Mouse (Mus musculus) spleen, adult 18-20 months (tissue): ENCODE measurements around the gene Mettl16.

ENCODE experiments used
- DNase-seq, 2 experiments: peaks; one replicate each; pipeline ENCODE4 v3.0.0; 2022; ENCODE audit warnings: mixed read lengths in 2 of 2

Gene Mettl16

GRCm38 (mm10) chr11:74770595-74771207, at the start of gene Mettl16:
Mettl16 (plus strand) TSS chr11:74770830.
- peak; percentile 85 to 89 for DNase-seq

- no peak for DNase-seq
These were observed 49.5 kb upstream of the Mettl16 start for GRCm38 (mm10) chr11:74721141-74721540.

DNA sequence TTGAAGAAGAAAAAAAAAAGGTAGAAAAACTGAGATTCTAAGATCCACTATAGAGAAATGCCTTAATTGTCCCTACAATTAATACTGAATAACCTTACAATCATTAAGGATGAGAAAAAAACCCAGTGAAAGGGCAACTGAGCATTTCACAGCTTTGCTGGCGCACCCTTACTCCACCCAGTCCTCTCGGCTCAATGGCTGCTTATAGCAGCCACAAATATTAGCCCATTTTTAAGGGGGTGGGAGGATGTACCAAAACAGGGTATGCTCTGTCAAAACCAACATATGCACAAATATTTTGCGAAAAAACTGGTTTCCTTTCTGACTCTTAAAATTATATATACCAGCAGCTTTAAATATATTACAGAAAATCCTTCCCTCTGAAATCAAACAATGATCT, 48.7 kb upstream of the Mettl16 start:
- DNase-seq = no peak

DNA sequence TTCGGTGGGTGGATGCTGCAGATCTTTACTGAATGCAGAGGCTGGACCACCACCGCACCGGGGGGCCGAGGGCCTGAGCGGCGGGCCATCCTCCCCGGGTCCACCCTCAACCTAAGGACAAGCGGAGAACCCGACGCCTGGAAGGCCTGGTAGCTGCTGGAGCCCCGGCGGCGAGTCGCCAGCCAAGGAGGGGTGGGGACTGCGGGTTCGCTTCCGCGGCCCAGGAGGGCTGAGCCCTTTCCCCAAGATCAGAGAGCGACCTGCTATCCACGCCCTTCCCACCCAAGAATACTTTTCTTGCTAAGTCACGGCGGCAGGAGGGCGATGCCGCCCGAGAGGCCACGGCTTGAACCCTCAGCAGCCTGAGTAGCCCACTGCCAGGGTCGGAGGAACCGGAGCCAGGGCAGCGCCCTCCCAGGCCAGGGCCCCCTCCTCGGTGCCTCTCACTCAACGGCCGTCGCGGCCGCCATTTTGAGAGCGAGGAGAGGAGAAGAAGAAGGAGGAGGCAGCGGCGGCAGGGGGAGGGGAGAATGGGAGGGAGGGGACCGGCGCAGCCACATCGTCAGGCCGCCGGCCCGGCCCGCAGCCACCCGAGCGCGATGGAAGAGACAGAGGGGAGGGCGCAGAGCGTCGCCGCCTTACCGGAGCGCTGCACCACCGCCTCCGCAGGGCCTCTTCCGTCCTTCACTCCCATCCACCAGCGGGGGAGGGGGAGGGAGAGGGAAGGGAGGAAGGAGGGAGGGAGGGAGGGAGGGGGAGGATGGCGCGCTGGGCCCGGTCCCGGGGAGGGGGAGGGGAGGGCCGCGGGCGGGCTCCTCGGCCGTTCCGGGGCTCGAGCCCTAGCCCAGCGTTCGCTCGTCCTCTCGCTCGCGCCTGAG, 47.0 kb upstream of the Mettl16 start:
- peak; percentile 76 to 80 for DNase-seq

- peak; percentile 94 to 96 for DNase-seq
These were observed 46.3 kb upstream of the Mettl16 start, which contains the start of gene Pafah1b1 for GRCm38 (mm10) chr11:74724235-74724791. Pafah1b1 (minus strand) TSS chr11:74724670.

DNA sequence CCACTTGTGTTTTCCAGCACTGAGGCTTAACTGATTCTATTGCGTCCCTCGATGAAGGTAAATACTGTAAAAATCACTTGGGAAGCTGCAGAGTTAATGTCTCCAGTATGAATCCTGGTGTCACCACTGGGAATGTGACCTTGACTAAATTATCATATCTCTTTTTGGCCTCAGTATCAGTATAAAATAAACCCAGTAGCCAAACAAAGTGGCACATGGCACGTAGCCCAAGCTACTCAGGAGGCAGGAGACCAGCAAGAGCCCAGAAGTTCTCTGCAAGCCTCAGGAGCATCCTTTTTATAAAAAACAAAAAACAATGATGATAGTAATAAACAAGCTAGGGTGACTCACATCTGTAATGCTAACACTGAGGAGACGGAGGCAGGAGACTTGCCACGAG, 45.4 kb upstream of the Mettl16 start:
- no peak for DNase-seq

DNA sequence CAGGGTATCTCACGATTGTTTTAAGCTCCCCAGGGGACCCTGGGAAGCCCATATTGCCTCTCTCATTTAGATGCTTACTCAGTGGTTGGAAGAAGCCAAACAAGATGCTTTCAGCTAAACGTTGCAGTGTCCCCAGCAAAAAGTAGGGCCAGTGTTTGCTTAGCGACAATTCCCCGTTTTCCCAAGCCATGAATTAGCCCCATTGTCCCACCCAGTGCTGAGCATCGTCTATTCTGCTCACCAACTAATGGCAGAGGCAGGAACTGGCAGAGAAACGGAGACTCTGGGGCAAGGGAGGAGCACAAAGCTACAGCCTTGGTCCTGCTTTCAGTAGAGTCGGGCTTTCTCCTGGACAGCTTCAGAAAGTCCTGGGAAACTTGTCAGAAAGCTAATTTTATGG, 35.7 kb upstream of the Mettl16 start:
- no peak for DNase-seq

DNA sequence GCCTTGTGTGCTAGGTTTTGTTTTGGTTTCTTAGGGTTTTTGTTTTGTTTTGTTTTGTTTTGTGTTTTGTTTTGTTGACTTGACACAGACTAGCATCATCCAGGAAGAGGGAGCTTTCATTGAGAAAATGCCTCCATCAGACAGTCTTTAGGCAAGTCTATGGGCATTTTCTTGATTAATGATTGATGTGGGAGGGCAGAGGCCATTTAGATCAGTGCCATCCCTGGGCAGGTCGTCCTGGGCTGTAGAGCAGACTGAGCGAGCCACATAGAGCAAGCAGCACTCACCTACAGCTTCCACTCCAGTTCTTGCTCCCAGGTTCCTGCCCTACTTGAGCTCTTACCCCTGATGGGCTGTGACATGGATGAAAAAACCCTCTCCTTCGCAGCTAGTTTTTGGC, 32.8 kb upstream of the Mettl16 start:
- DNase-seq = no peak

DNA sequence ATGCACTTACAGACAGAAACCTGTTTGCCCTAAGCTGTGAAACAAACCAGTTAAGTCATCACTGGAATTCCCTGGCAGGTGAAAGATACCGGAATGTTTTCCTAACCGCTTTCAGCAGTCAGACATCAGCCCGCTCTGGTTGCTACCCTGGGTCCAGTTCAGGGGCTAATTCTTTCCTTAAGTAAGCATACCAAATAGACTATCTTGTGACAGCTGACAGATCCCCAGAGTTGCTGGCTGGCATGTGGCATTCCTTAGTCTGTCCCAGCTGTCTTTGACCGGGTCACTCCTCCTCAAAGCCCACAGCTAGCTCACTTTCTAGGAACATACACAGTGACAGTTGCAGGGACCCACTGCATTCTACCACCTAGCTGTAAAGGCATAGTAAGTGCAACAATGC, 22.6 kb upstream of the Mettl16 start:
- no peak for DNase-seq

DNA sequence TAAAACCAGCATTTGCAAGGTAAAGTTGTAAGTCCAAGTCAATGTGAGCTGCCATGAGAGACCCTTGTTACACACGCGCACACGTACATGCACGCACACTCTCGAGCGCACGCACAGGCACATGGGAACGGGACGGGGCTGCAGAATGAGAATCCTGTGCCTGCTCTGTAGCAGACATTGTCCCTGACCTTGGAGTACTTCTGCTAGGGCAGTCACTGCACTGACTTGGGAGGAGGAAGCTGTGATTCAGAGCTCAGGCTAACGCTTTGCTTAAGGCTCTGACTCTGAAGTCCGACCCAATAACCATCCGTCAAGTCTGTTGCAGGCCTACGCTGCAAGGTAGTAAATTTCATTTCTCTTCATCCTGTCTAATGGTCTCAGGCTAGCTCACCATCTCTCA, 21.4 kb upstream of the Mettl16 start:
- DNase-seq = no peak

DNA sequence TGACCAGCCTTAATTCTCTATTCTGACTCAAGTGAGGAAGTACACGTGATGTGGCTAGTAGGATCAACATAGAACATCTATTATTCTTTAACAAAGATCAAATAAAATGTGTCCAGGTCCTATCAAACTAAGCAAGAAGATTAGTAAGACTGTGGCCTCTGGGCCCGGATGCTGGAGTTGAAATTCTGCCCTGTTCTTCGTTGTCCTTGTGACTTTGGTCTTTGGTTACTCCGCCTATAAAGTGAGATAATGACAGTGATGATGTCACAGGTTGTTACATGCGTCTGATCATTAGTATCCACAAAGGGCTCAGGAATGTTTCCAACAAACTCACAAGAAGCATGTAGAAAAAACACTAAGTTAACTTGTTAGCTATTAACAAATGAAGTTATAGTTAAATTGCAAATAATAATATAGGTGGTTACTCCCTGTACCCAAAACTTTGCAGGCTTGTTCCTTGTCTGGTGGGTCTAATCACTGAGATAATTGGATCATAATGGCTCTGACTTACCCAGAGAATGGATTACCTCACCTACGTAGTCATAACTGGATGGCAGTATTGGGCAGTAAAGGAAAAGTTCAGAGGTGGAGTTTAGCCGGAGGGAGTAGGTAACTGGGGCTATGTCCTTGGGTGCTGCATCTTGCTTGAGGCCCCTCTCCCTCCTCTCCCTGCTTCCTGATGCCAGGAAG, 19.8 kb upstream of the Mettl16 start:
- DNase-seq = no peak

DNA sequence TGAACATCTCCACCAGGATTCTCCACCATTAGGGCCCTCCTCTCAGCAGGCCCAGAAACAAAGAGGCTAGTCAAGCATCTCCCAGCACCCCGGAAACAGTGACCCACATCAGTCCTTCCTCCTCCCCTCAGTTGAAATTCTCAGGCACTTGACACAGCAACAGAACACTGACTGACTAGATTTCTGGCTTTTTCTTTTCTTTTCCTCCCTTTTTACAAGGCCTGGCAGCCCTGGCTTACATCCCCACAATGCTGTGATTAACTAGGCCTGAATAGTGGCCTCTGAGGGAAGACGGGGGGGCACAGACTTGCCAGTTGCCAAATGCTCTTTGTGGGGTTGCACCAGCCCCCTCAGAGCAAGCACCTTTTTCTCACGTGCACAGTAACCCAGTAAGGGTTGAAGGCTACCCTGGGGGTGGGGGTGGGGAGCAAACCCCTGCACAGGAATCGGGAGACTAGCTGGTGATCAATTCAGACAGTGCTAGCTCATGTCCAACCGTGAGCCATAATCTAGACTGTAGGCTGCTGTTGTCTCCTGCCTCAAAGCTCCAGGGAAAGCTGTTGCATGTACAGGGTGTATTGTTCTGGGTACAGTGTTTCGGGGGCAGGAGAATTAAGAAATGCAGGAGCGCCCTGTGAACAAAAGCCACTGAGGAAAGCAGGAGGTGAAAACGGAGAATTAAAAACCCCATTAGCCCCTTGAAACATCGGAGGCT, 19.1 kb upstream of the Mettl16 start:
- DNase-seq = no peak

DNA sequence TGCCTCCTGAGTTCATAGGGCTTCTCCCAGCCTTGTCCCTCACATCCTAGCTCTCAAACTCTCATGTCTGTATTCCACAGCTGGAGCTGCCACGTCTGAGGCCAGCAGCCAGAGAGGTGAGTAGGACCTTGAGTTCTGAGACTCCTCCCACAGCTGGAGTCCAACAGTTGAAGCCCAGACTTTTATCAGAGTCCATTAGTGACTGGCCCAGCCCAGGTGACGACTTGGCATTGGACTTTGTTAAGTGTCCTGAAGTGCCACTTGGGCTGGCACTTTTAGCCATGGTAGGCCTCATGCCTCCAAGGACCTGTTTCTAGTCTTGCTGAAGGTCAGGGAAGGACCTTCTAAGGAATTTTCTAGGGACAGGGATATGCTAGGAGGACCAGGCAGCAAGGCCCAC, 14.0 kb upstream of the Mettl16 start:
- DNase-seq = no peak

DNA sequence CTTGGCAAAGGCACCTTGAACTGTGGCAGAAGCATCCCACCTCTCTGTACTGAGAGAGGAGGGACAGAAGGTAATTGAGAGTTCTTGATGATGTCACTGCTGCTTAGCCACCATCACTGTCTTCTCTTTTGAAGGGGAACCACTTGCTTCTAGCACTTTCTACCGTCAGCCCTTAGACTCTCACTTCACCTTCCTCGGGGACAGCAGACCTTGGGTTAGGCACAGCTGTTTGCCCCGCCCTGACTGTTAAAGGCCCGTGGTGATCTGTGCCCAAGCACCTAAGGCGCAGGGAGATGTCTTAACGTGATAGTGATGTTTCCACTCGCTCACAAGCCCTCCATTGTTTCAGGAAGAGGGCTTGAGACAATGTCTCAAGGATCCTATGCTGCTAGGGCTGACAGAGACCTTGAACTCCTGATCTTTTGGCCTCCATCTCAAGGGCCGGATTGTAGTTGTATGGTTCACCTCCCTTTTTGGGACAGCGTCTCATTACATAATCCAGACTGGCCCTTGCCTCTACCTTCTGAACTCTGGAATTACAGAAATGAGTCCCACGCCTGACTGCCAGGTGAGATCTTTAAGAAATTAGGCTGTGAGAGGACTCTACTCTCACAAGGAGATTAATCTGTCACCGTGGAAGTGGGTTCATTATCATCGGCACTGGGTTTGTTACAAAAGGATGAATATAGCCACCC, 9.5 kb upstream of the Mettl16 start:
- DNase-seq = no peak

- DNase-seq = no peak
These were observed 6.5 kb upstream of the Mettl16 start for GRCm38 (mm10) chr11:74763960-74764625.

GRCm38 (mm10) chr11:74767469-74767868, 3.2 kb upstream of the Mettl16 start:
- DNase-seq = no peak

- peak; percentile 16 to 52 for DNase-seq
These were observed 2.6 kb upstream of the Mettl16 start for GRCm38 (mm10) chr11:74768045-74768444.

GRCm38 (mm10) chr11:74770037-74770436, 593 bp upstream of the Mettl16 start:
- no peak for DNase-seq

DNA sequence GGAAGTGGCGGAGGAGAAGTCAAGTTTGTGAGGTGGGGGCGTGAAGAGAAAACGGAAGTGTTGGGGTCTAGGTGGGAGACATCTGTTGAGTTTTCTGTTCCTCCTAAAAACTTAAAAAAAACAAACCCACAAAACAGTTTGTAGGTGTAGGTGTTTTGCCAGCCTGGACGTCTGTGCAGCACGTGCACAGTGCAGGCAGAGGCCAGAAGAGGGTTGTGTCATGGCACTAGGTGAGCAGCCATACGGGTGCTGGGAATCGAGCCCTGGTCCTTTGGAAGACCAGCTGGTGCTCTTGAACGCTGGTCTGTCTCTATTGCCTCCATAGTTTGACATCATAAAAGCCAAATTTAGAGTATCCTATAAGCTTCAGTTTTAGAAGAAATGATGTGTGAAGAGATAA, 604 bp downstream of the Mettl16 start:
- no peak for DNase-seq

DNA sequence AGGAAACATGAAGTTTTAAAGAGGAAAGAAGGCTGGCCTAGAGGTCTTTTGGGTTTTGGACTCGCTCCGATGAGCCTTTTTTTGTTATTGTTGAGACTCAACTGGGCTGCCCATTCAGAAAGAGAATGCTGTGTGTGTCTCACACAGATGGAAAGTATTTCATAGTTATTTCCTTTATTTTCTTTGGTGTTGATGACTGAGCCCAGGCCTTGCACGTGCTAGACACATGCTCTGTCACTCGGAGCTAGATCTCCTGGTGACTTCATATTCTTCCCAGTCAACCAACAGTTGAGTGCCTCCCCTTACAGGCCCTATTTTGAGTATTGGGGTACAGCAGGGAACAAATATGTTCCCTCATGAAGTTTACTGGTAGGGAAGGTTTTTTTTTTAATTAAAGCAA, 1.0 kb downstream of the Mettl16 start:
- DNase-seq = no peak

DNA sequence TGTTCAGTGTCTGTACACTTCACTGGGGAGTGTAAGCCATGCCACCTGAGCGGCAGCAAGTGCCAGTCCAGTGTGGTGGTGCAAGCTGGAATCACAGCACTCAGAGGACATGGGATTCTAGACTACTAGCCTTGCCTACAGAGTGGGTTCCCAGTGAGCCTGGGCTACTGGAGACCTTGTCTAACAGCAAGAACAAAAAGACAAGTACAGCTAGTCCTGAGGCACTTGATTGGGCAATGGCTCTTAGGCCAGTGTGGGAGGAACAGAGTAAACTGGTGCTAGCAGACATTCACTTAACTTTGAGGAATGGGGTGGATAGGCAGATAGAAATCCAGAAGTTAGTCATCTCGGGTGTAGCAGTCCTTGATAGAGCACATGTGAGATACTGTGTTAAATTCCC, 1.8 kb downstream of the Mettl16 start:
- no peak for DNase-seq

- DNase-seq = no peak
These were observed 22.2 kb downstream of the Mettl16 start for GRCm38 (mm10) chr11:74792874-74793273.
